Mouse (Mus musculus) kidney, embryonic 14.5 days (tissue): ENCODE data around the gene Actr1a. TPM values are rescaled to one million over a fixed set of nuclear protein-coding genes. Genes with fewer than 3 reads are reported as not detected.

Source experiments
- ATAC-seq: fragments of 200-750 bp; cut with Nextera tagmentation; 2 replicates; pipeline ENCODE4 v1.8.0; 2017; ENCODE audit warnings: moderate number of reproducible peaks, mild to moderate bottlenecking, moderate TSS enrichment, moderate library complexity; ENCODE audit not compliant: low FRiP score, low TSS enrichment
- H3K27ac ChIP-seq: fragments of 300-500 bp; sonication (generic); 2 replicates; pipeline ENCODE4 v1.5.1; 2014; ENCODE audit warnings: low read depth, mild to moderate bottlenecking, low read length, moderate library complexity, mixed read lengths
- H3K27me3 ChIP-seq: fragments of 300-500 bp; sonication (generic); 2 replicates; pipeline ENCODE4 v1.6.1; 2014; ENCODE audit warnings: mild to moderate bottlenecking, low read length; ENCODE audit not compliant: control insufficient read depth, insufficient read depth
- H3K36me3 ChIP-seq: fragments of 300-500 bp; sonication (generic); 2 replicates; pipeline ENCODE4 v1.6.1; 2014; ENCODE audit warnings: low read length, mixed read lengths; ENCODE audit not compliant: control insufficient read depth, insufficient read depth
- H3K4me1 ChIP-seq: fragments of 300-500 bp; sonication (generic); 2 replicates; pipeline ENCODE4 v1.6.1; 2014; ENCODE audit warnings: low read length, mixed read lengths; ENCODE audit not compliant: control insufficient read depth, insufficient read depth
- H3K4me2 ChIP-seq: fragments of 300-500 bp; sonication (generic); replicated peaks from 2 replicates; pipeline ENCODE4 v1.6.1; 2014; ENCODE audit warnings: low read depth, mild to moderate bottlenecking, low read length
- H3K4me3 ChIP-seq: fragments of 300-500 bp; sonication (generic); 2 replicates; pipeline ENCODE4 v1.5.1; 2014; ENCODE audit warnings: mild to moderate bottlenecking, low read length
- H3K9ac ChIP-seq: fragments of 300-500 bp; sonication (generic); 2 replicates; pipeline ENCODE4 v1.6.1; 2014; ENCODE audit warnings: low read depth, mild to moderate bottlenecking, low read length, moderate library complexity
- H3K9me3 ChIP-seq: fragments of 300-500 bp; sonication (generic); 2 replicates; pipeline ENCODE4 v1.6.1; 2016; ENCODE audit warnings: low read length; ENCODE audit not compliant: control insufficient read depth
- WGBS: fragments of 180-500 bp; shearing (Covaris S2); extraction: QIAGEN DNeasy Blood & Tissue Kit; methylation state at CpG from one replicate; pipeline ENCODE4 v1.1.7; 2014; 5-methylcytosine and 5-hydroxymethylcytosine counted together
- polyA plus RNA-seq: library from polyadenylated mRNA; unstranded; fragments of >200 nt; fragmentation: Nextera tagmentation; extraction: Ambion mirVana; gene quantifications from 2 replicates; pipeline ENCODE4 v1.2.1, GENCODE M21; 2014

The Actr1a gene
- polyA plus RNA-seq, 1 experiment from 2014 or later: 134 TPM

- no peaks in the 10 kb centered on the region for H3K36me3 ChIP-seq
- H3K4me2 ChIP-seq: peak overlapping the region; percentile 96
- peak overlapping the region; percentile 84 for H3K9ac ChIP-seq
- no peaks in the 10 kb centered on the region for H3K9me3 ChIP-seq
- H3K4me3 ChIP-seq: peak overlapping the region; percentile 69
- H3K4me1 ChIP-seq: peaks cover 9% of the 10 kb centered on the region; the same call in 1 of the 2 replicates
- WGBS: 23% methylated on average over 6 of the region's 6 CpGs
- no peaks in the 10 kb centered on the region for H3K27me3 ChIP-seq
- H3K27ac ChIP-seq: no peak overlapping the region
- ATAC-seq: peak; percentile 25; the same call in 1 of the 2 replicates
Observed at GRCm38 (mm10) chr19:46349550-46349949, 46.0 kb downstream of the Actr1a start.

GRCm38 (mm10) chr19:46348761-46349458 lies 46.6 kb downstream of the Actr1a start:
- Histone ChIP-seq H3K4me2 (peak overlapping the region; percentile 96), H3K9ac (peak overlapping the region; percentile 84), H3K4me3 (peak overlapping the region; percentile 69), H3K36me3 (no peaks in the 10 kb centered on the region), H3K9me3 (no peaks in the 10 kb centered on the region), H3K27me3 (no peaks in the 10 kb centered on the region), H3K27ac (peak overlapping the region; percentile 74), H3K4me1 (peaks cover 9% of the 10 kb centered on the region; the same call in 1 of the 2 replicates)
- under 1% methylated on average over 76 of the region's 78 CpGs for WGBS
- peak; percentile 85 for ATAC-seq

GRCm38 (mm10) chr19:46347936-46348668 lies 47.4 kb downstream of the Actr1a start:
- H3K27me3 ChIP-seq: no peaks in the 10 kb centered on the region
- peak overlapping the region; percentile 69 for H3K4me3 ChIP-seq
- H3K9ac ChIP-seq: peak overlapping the region; percentile 84
- 0 out of 2 replicates have a peak, but pooled peaks have one; percentile 4 for ATAC-seq
- peak overlapping the region; percentile 74; the same call in 1 of the 2 replicates for H3K27ac ChIP-seq
- WGBS: 30% methylated on average over 14 of the region's 14 CpGs
- H3K36me3 ChIP-seq: no peaks in the 10 kb centered on the region
- peak overlapping the region; percentile 96 for H3K4me2 ChIP-seq
- H3K4me1 ChIP-seq: peaks cover 9% of the 10 kb centered on the region; the same call in 1 of the 2 replicates
- no peaks in the 10 kb centered on the region for H3K9me3 ChIP-seq

GRCm38 (mm10) chr19:46347146-46347545 lies 48.4 kb downstream of the Actr1a start:
- H3K27ac ChIP-seq: no peak overlapping the region
- no peak overlapping the region for H3K4me3 ChIP-seq
- 100% methylated on average over 1 of the region's 1 CpGs for WGBS
- H3K9ac ChIP-seq: no peak overlapping the region
- H3K36me3 ChIP-seq: no peaks in the 10 kb centered on the region
- H3K4me2 ChIP-seq: no peak overlapping the region
- no peaks in the 10 kb centered on the region for H3K9me3 ChIP-seq
- no peaks in the 10 kb centered on the region for H3K27me3 ChIP-seq
- peaks cover 9% of the 10 kb centered on the region; the same call in 1 of the 2 replicates for H3K4me1 ChIP-seq
- no peak for ATAC-seq

- no peaks in the 10 kb centered on the region for H3K27me3 ChIP-seq
- no peaks in the 10 kb centered on the region for H3K36me3 ChIP-seq
- H3K4me2 ChIP-seq: no peak overlapping the region
- H3K9ac ChIP-seq: no peak overlapping the region
- H3K4me3 ChIP-seq: no peak overlapping the region
- no peak overlapping the region for H3K27ac ChIP-seq
- no peaks in the 10 kb centered on the region for H3K9me3 ChIP-seq
- ATAC-seq: no peak
- peaks cover 14% of the 10 kb centered on the region for H3K4me1 ChIP-seq
- 17% methylated on average over 7 of the region's 7 CpGs for WGBS
Observed at GRCm38 (mm10) chr19:46344710-46345419, 50.7 kb downstream of the Actr1a start.

- Histone ChIP-seq H3K27ac (no peak overlapping the region), H3K4me2 (no peak overlapping the region), H3K9me3 (no peaks in the 10 kb centered on the region), H3K9ac (no peak overlapping the region), H3K4me1 (peaks cover 15% of the 10 kb centered on the region; the same call in 1 of the 2 replicates), H3K36me3 (no peaks in the 10 kb centered on the region), H3K4me3 (no peak overlapping the region), H3K27me3 (no peaks in the 10 kb centered on the region)
- no peak for ATAC-seq
- 69% methylated on average over 7 of the region's 7 CpGs for WGBS
Observed at GRCm38 (mm10) chr19:46339287-46339971, 56.1 kb downstream of the Actr1a start.

- no peak overlapping the region; the same call in 1 of the 2 replicates for H3K9ac ChIP-seq
- H3K27me3 ChIP-seq: no peaks in the 10 kb centered on the region
- 51% methylated on average over 6 of the region's 6 CpGs for WGBS
- H3K27ac ChIP-seq: no peak overlapping the region
- 0 out of 2 replicates have a peak, but pooled peaks have one; percentile 17 for ATAC-seq
- no peaks in the 10 kb centered on the region for H3K36me3 ChIP-seq
- H3K9me3 ChIP-seq: no peaks in the 10 kb centered on the region
- H3K4me2 ChIP-seq: peak overlapping the region; percentile 37
- H3K4me3 ChIP-seq: peak overlapping the region; percentile 70
- peaks cover 15% of the 10 kb centered on the region; the same call in 1 of the 2 replicates for H3K4me1 ChIP-seq
Observed at GRCm38 (mm10) chr19:46338942-46339286, 56.6 kb downstream of the Actr1a start.

GRCm38 (mm10) chr19:46338331-46338936 lies 57.1 kb downstream of the Actr1a start, which contains the start of gene Cuedc2:
Cuedc2 (minus strand) TSS chr19:46338702.
- no peak within 1 kb of the TSS for H3K27ac ChIP-seq
- ATAC-seq: peak; percentile 89
- 0% methylated on average over 31 of the region's 31 CpGs for WGBS
- H3K36me3 ChIP-seq: no peaks in the 10 kb centered on the region
- no peaks in the 10 kb centered on the region for H3K9me3 ChIP-seq
- H3K9ac ChIP-seq: peak within 1 kb of the TSS; percentile 76
- peaks cover 15% of the 10 kb centered on the region; the same call in 1 of the 2 replicates for H3K4me1 ChIP-seq
- no peaks in the 10 kb centered on the region for H3K27me3 ChIP-seq
- H3K4me3 ChIP-seq: peak within 1 kb of the TSS; percentile 70
- H3K4me2 ChIP-seq: peak within 1 kb of the TSS; percentile 44
